Mouse (Mus musculus) heart, postnatal 0 days (tissue): ENCODE measurements around the gene Sipa1l3. TPM values are rescaled to one million over a fixed set of nuclear protein-coding genes. Genes with fewer than 3 reads are reported as not detected.

Experiments used
- ATAC-seq: fragments of 200-750 bp; cut with Nextera tagmentation; 2 replicates; pipeline ENCODE4 v1.8.0; 2017; ENCODE audit warnings: low read depth, moderate number of reproducible peaks, moderate library complexity; ENCODE audit not compliant: insufficient read depth
- DNase-seq: peaks from one replicate; pipeline ENCODE4 v3.0.0-alpha.2; 2016; ENCODE audit warnings: low spot score
- H3K27ac ChIP-seq: fragments of 300-500 bp; sonication (generic); 2 replicates; pipeline ENCODE4 v1.5.1; 2014; ENCODE audit warnings: low read depth, mild to moderate bottlenecking
- H3K27me3 ChIP-seq: fragments of 300-500 bp; sonication (generic); 2 replicates; pipeline ENCODE4 v1.6.1; 2014; ENCODE audit warnings: low read length, mixed read lengths; ENCODE audit not compliant: control insufficient read depth, insufficient read depth
- H3K36me3 ChIP-seq: fragments of 300-500 bp; sonication (generic); replicated peaks from 2 replicates; pipeline ENCODE4 v1.6.1; 2014; ENCODE audit warnings: low read length, mixed read lengths; ENCODE audit not compliant: control insufficient read depth, insufficient read depth
- H3K4me1 ChIP-seq: fragments of 300-500 bp; sonication (generic); 2 replicates; pipeline ENCODE4 v1.6.1; 2014; ENCODE audit warnings: antibody characterized with exemption; ENCODE audit not compliant: control insufficient read depth, insufficient read depth
- H3K4me2 ChIP-seq: fragments of 300-500 bp; sonication (generic); 2 replicates; pipeline ENCODE4 v1.6.1; 2014; ENCODE audit warnings: low read depth, mild to moderate bottlenecking, low read length, moderate library complexity
- H3K4me3 ChIP-seq: fragments of 300-500 bp; sonication (generic); 2 replicates; pipeline ENCODE4 v1.5.1; 2014; ENCODE audit warnings: low read depth, low read length
- H3K9ac ChIP-seq: fragments of 300-500 bp; sonication (generic); replicated peaks from 2 replicates; pipeline ENCODE4 v1.6.1; 2014; ENCODE audit warnings: low read depth, low read length, mixed read lengths
- H3K9me3 ChIP-seq: fragments of 300-500 bp; sonication (generic); replicated peaks from 2 replicates; pipeline ENCODE4 v1.6.1; 2016; ENCODE audit warnings: low read length; ENCODE audit not compliant: control insufficient read depth
- CTCF ChIP-seq: IDR thresholded peaks from 2 replicates; pipeline ENCODE4 v1.5.1; 2016; ENCODE audit warnings: antibody characterized with exemption, control low read depth, low read depth
- EP300 ChIP-seq: IDR thresholded peaks from 2 replicates; pipeline ENCODE4 v1.6.1; 2016; ENCODE audit warnings: antibody characterized with exemption, low read depth
- WGBS: fragments of 180-500 bp; shearing (Covaris S2); extraction: QIAGEN DNeasy Blood & Tissue Kit; methylation state at CpG from one replicate; pipeline ENCODE4 v1.1.7; 2014; 5-methylcytosine and 5-hydroxymethylcytosine counted together
- polyA plus RNA-seq: library from polyadenylated mRNA; unstranded; fragments of >200 nt; fragmentation: Nextera tagmentation; extraction: Ambion mirVana; gene quantifications from 2 replicates; pipeline ENCODE4 v1.2.1, GENCODE M21; 2015
- total RNA-seq: library from RNA; depleted of rRNA; stranded (reverse); fragments of >200 nt; gene quantifications from 2 replicates; pipeline ENCODE4 v1.2.3, GENCODE M21; 2014; ENCODE audit warnings: low replicate concordance

The Sipa1l3 gene
- total and polyA plus RNA-seq, 2 experiments from 2014 or later: 1.7 to 16.2 TPM

- DNase-seq: no peak
- no peak overlapping the region for H3K4me3 ChIP-seq
- TF ChIP-seq EP300: no peak
- no peak for TF ChIP-seq CTCF
- H3K27me3 ChIP-seq: peaks cover 81% of the 10 kb centered on the region
- no peaks in the 10 kb centered on the region for H3K4me1 ChIP-seq
- no peak overlapping the region for H3K27ac ChIP-seq
- WGBS: 81% methylated on average over 8 of the region's 8 CpGs
- no peaks in the 10 kb centered on the region for H3K36me3 ChIP-seq
- no peak overlapping the region for H3K4me2 ChIP-seq
- H3K9me3 ChIP-seq: no peaks in the 10 kb centered on the region; the same call in 1 of the 2 replicates
- no peak overlapping the region for H3K9ac ChIP-seq
- no peak for ATAC-seq
Observed at GRCm38 (mm10) chr7:29410402-29410801, 108.0 kb downstream of the Sipa1l3 start.

- 66% methylated on average over 4 of the region's 4 CpGs for WGBS
- H3K27me3 ChIP-seq: peaks cover 64% of the 10 kb centered on the region
- no peak for ATAC-seq
- no peak overlapping the region for H3K9ac ChIP-seq
- H3K4me2 ChIP-seq: no peak overlapping the region
- no peak overlapping the region for H3K4me3 ChIP-seq
- no peak for TF ChIP-seq EP300
- no peak for TF ChIP-seq CTCF
- H3K27ac ChIP-seq: no peak overlapping the region
- no peaks in the 10 kb centered on the region for H3K4me1 ChIP-seq
- no peak for DNase-seq
- H3K9me3 ChIP-seq: no peaks in the 10 kb centered on the region; the same call in 1 of the 2 replicates
- H3K36me3 ChIP-seq: no peaks in the 10 kb centered on the region
Observed at GRCm38 (mm10) chr7:29406855-29407254, 111.6 kb downstream of the Sipa1l3 start.

GRCm38 (mm10) chr7:29404126-29404525, 114.3 kb downstream of the Sipa1l3 start:
- H3K4me1 ChIP-seq: no peaks in the 10 kb centered on the region
- TF ChIP-seq CTCF (no peak), EP300 (no peak)
- no peak overlapping the region for H3K4me3 ChIP-seq
- peaks cover 13% of the 10 kb centered on the region; the same call in 1 of the 2 replicates for H3K36me3 ChIP-seq
- DNase-seq (no peak), ATAC-seq (no peak)
- H3K9me3 ChIP-seq: no peaks in the 10 kb centered on the region; the same call in 1 of the 2 replicates
- H3K9ac ChIP-seq: no peak overlapping the region
- H3K27ac ChIP-seq: no peak overlapping the region
- 87% methylated on average over 2 of the region's 2 CpGs for WGBS
- no peak overlapping the region for H3K4me2 ChIP-seq
- peaks cover 58% of the 10 kb centered on the region for H3K27me3 ChIP-seq

GRCm38 (mm10) chr7:29402015-29402414, 116.4 kb downstream of the Sipa1l3 start:
- Histone ChIP-seq H3K4me1 (no peaks in the 10 kb centered on the region), H3K9me3 (no peaks in the 10 kb centered on the region; the same call in 1 of the 2 replicates), H3K4me2 (no peak overlapping the region), H3K27me3 (peaks cover 45% of the 10 kb centered on the region), H3K4me3 (no peak overlapping the region), H3K27ac (no peak overlapping the region), H3K36me3 (peaks cover 14% of the 10 kb centered on the region; the same call in 1 of the 2 replicates), H3K9ac (no peak overlapping the region)
- 94% methylated on average over 4 of the region's 4 CpGs for WGBS
- no peak for TF ChIP-seq CTCF
- no peak for DNase-seq
- ATAC-seq: no peak

GRCm38 (mm10) chr7:29400451-29400850, 118.0 kb downstream of the Sipa1l3 start:
- Histone ChIP-seq H3K4me1 (no peaks in the 10 kb centered on the region), H3K4me2 (no peak overlapping the region), H3K4me3 (no peak overlapping the region), H3K36me3 (peaks cover 14% of the 10 kb centered on the region; the same call in 1 of the 2 replicates), H3K9me3 (no peaks in the 10 kb centered on the region; the same call in 1 of the 2 replicates), H3K27ac (no peak overlapping the region), H3K9ac (no peak overlapping the region), H3K27me3 (peaks cover 33% of the 10 kb centered on the region)
- ATAC-seq: no peak
- WGBS: 88% methylated on average over 8 of the region's 8 CpGs
- DNase-seq: no peak
- no peak for TF ChIP-seq EP300
- TF ChIP-seq CTCF: no peak

GRCm38 (mm10) chr7:29399056-29399455, 119.4 kb downstream of the Sipa1l3 start:
- no peak for DNase-seq
- Histone ChIP-seq H3K4me2 (no peak overlapping the region), H3K4me1 (no peaks in the 10 kb centered on the region), H3K27me3 (peaks cover 40% of the 10 kb centered on the region), H3K4me3 (no peak overlapping the region), H3K36me3 (peaks cover 24% of the 10 kb centered on the region), H3K27ac (no peak overlapping the region), H3K9me3 (no peaks in the 10 kb centered on the region; the same call in 1 of the 2 replicates), H3K9ac (no peak overlapping the region)
- TF ChIP-seq CTCF (no peak), EP300 (no peak)
- 97% methylated on average over 9 of the region's 9 CpGs for WGBS
- ATAC-seq: no peak
